Mouse (Mus musculus) spleen, adult 2 months (tissue): ENCODE data around the gene Flt3l.

ENCODE experiments used
- CTCF ChIP-seq: fragments of 200-500 bp; IDR thresholded peaks from 2 replicates; pipeline ENCODE4 v1.5.1; 2011; ENCODE audit warnings: mild to moderate bottlenecking, inconsistent platforms; ENCODE audit not compliant: insufficient read depth, insufficient read length, insufficient replicate concordance; ENCODE audit errors: extremely low read depth
- POLR2A ChIP-seq: fragments of 200-500 bp; IDR thresholded peaks from 2 replicates; pipeline ENCODE4 v1.6.1; 2011; ENCODE audit warnings: low read depth, low read length, inconsistent platforms

GRCm38 (mm10) chr7:45100046-45100445 lies 36.2 kb downstream of the Flt3l start:
- TF ChIP-seq CTCF (no peak), POLR2A (no peak)
